Mouse (Mus musculus) neural tube, embryonic 13.5 days (tissue): Measurements from ENCODE around the gene Zfp61. TPM values are rescaled to one million over a fixed set of nuclear protein-coding genes. Genes with fewer than 3 reads are reported as not detected.

Experiments used
- ATAC-seq: fragments of 200-750 bp; cut with Nextera tagmentation; 2 replicates; pipeline ENCODE4 v1.8.0; 2017; ENCODE audit warnings: low read depth, mild to moderate bottlenecking, moderate TSS enrichment, moderate library complexity
- H3K27ac ChIP-seq: fragments of 300-500 bp; sonication (generic); replicated peaks from 2 replicates; pipeline ENCODE4 v1.5.1; 2015; ENCODE audit warnings: moderate library complexity, mild to moderate bottlenecking, inconsistent platforms
- H3K27me3 ChIP-seq: fragments of 300-500 bp; sonication (generic); 2 replicates; pipeline ENCODE4 v1.6.1; 2015; ENCODE audit warnings: mild to moderate bottlenecking, inconsistent platforms
- H3K36me3 ChIP-seq: fragments of 300-500 bp; sonication (generic); 2 replicates; pipeline ENCODE4 v1.6.1; 2015; ENCODE audit warnings: mild to moderate bottlenecking, inconsistent platforms
- H3K4me1 ChIP-seq: fragments of 300-500 bp; sonication (generic); replicated peaks from 2 replicates; pipeline ENCODE4 v1.6.1; 2015; ENCODE audit warnings: inconsistent platforms
- H3K4me2 ChIP-seq: fragments of 300-500 bp; sonication (generic); 2 replicates; pipeline ENCODE4 v1.6.1; 2015; ENCODE audit warnings: inconsistent platforms, mild to moderate bottlenecking, moderate library complexity
- H3K4me3 ChIP-seq: fragments of 300-500 bp; sonication (generic); 2 replicates; pipeline ENCODE4 v1.5.1; 2015; ENCODE audit warnings: mild to moderate bottlenecking, inconsistent platforms
- H3K9ac ChIP-seq: fragments of 300-500 bp; sonication (generic); 2 replicates; pipeline ENCODE4 v1.6.1; 2015; ENCODE audit warnings: moderate library complexity, mild to moderate bottlenecking, inconsistent platforms
- H3K9me3 ChIP-seq: fragments of 300-500 bp; sonication (generic); 2 replicates; pipeline ENCODE4 v1.6.1; 2016; ENCODE audit warnings: inconsistent platforms
- WGBS: fragments of 180-500 bp; shearing (Covaris S2); methylation state at CpG from one replicate; pipeline ENCODE4 v1.1.7; 2015; 5-methylcytosine and 5-hydroxymethylcytosine counted together
- polyA plus RNA-seq: library from polyadenylated mRNA; unstranded; fragments of >200 nt; fragmentation: Nextera tagmentation; extraction: Ambion mirVana; gene quantifications from 2 replicates; pipeline ENCODE4 v1.2.1, GENCODE M21; 2015

Gene Zfp61
- polyA plus RNA-seq = 39.8 and 49.2 TPM in 2 replicates

DNA sequence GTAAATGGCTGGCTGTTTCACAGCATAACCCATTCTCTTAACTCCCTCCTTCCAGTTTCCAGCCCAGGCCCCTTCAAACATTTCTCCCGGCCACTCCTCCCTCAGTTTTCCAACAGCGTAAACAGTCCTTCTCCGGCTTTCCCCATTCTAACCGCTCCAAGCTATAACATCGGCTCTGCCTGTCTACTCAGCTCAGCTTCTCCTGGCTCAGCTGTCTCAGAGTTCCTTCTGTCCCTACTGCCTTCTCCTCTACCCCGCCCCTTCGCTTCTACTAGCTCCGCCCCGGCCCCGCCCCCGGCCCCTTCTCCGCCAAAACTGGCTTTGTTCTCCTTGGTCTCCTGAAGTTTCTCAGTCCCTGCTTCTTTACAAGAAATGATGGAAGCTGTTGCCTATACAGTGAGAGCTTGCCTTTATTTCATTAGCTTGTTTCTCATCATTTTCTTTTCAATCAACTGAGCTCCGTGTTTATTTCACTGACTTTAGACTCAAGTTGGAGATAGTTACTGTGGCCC, at the start of gene Zfp61:
TSS of gene Zfp61 (minus strand) at position 462 of the 512 bp plus-strand sequence.
- Histone ChIP-seq H3K9me3 (no peaks in the 10 kb centered on the region), H3K36me3 (peaks cover 58% of the 10 kb centered on the region), H3K9ac (peak within 1 kb of the TSS; percentile 82), H3K4me1 (peaks cover 26% of the 10 kb centered on the region), H3K4me2 (peak within 1 kb of the TSS; percentile 84), H3K27ac (peak within 1 kb of the TSS; percentile 96), H3K27me3 (no peaks in the 10 kb centered on the region), H3K4me3 (peak within 1 kb of the TSS; percentile 72)
- under 1% methylated on average over 13 of the region's 13 CpGs for WGBS
- ATAC-seq = peak; percentile 34

GRCm38 (mm10) chr7:24348896-24349295, 47.9 kb upstream of the Zfp61 start, which contains the start of gene Lypd5:
Gene Lypd5 (plus strand): TSS chr7:24349196.
- Histone ChIP-seq H3K27ac (no peak within 1 kb of the TSS), H3K4me1 (no peaks in the 10 kb centered on the region), H3K9me3 (no peaks in the 10 kb centered on the region), H3K4me3 (no peak within 1 kb of the TSS), H3K4me2 (no peak within 1 kb of the TSS), H3K27me3 (peaks cover 11% of the 10 kb centered on the region; the same call in 1 of the 2 replicates), H3K36me3 (no peaks in the 10 kb centered on the region), H3K9ac (no peak within 1 kb of the TSS)
- WGBS = 44% methylated on average over 6 of the region's 6 CpGs
- no peak for ATAC-seq

DNA sequence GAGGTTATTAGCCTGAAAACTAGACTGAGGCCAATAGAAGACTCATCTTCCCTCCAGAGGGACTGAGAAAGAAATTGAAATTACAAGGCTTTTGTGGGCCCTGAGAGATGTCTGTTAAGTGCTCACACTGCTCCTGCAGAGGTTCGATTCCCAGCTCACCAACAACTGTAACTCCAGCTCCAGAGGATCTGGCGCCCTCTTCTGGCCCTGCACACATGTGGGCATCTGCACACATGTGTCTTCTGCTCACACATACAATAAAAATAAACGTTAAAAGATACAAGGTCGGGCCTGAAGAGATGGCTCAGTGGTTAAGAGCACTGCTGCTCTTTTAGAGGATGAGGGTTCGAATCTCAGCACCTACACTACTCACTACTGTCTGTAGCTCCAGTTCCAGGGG, 45.4 kb upstream of the Zfp61 start:
- no peak overlapping the region for H3K4me3 ChIP-seq

GRCm38 (mm10) chr7:24343701-24344272, 42.8 kb upstream of the Zfp61 start:
- no peaks in the 10 kb centered on the region for H3K9me3 ChIP-seq
- H3K27me3 ChIP-seq = no peaks in the 10 kb centered on the region
- peak overlapping the region; percentile 49; the same call in 1 of the 2 replicates for H3K27ac ChIP-seq
- WGBS = 65% methylated on average over 7 of the region's 7 CpGs
- ATAC-seq = no peak
- no peaks in the 10 kb centered on the region for H3K36me3 ChIP-seq
- no peaks in the 10 kb centered on the region for H3K4me1 ChIP-seq
- H3K4me3 ChIP-seq = no peak overlapping the region
- H3K9ac ChIP-seq = no peak overlapping the region
- H3K4me2 ChIP-seq = no peak overlapping the region

More for the DNA sequence above, 45.4 kb upstream of the Zfp61 start:
- Histone ChIP-seq H3K27me3 (peaks cover 5% of the 10 kb centered on the region; the same call in 1 of the 2 replicates), H3K9me3 (no peaks in the 10 kb centered on the region), H3K4me1 (no peaks in the 10 kb centered on the region), H3K9ac (no peak overlapping the region), H3K27ac (no peak overlapping the region), H3K36me3 (no peaks in the 10 kb centered on the region), H3K4me2 (no peak overlapping the region)
- no peak for ATAC-seq
- 69% methylated on average over 5 of the region's 5 CpGs for whole genome bisulfite sequencing

GRCm38 (mm10) chr7:24338241-24338640, 37.2 kb upstream of the Zfp61 start:
- WGBS = 43% methylated on average over 2 of the region's 2 CpGs
- Histone ChIP-seq H3K9ac (no peak overlapping the region), H3K4me1 (no peaks in the 10 kb centered on the region), H3K27ac (no peak overlapping the region), H3K36me3 (no peaks in the 10 kb centered on the region), H3K9me3 (no peaks in the 10 kb centered on the region), H3K27me3 (peaks cover 17% of the 10 kb centered on the region), H3K4me2 (no peak overlapping the region), H3K4me3 (no peak overlapping the region)
- ATAC-seq = no peak

DNA sequence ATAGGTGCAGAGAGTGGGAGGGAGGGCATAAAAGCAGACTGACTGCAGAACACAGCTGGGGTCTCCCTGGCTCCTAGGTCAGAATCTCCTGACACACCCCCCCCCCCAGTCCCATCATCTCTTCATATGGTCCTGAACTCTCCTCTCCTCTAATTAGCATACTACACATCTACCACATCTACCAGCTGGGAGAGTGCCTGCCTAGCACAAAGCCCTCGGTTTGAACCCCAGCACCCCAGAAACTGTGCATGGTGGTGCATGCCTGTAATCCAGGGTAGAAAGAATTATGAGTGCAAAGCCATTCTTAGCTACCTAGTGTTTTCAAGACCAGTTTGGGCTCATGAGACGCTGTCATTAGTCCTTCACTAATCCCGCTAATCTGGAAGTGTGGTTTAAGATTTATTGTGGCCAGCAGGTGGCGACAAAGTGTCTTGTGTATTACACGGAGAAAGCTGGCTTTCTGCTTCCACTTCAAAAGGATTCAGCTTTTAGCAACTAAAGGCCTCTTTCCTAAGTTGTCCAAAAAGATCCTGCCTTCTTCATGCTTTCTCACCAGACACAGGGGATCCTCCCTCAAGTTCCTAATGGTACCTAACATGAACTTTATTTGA, 34.8 kb upstream of the Zfp61 start:
- WGBS = 14% methylated on average over 5 of the region's 5 CpGs

DNA sequence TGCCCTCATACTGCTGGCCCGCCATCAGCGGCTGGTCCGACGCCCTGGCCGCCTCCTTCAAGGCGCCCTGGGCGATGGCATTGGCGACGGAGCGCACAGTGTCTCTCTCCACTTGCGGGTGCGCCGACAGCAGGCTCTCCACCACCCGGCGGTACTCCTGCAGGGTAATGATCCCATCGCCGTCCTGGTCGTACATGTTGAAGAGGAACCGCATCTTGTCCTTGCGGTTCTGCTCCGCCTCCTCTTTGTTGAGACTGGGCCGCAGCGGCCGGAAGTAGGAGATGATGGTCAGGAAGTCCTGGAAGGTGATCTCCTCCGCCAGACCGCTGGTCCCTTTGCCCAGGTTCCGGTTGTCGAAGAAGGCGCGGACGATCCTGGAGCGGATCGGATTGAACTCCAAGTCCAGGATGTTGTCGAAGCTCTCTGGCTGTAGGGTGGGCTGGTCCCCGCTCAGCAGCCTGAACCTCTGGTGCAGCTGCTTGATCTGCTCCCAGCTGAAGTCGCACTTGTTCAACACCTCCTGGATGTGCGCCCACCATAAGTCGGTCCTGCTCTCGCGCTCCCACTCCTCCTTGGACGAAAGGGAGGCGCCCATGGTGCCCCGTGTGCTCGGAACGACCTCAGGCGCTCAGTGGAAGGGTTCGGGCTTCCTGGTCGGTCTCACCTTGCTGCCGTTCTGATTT, 32.4 kb upstream of the Zfp61 start, which contains the start of gene Tescl:
TSS of gene Tescl (minus strand) at position 633 of the 683 bp plus-strand sequence.
- H3K4me3 ChIP-seq = 0 out of 2 replicates have a peak within 1 kb of the TSS, but pooled peaks have one; percentile 9
- no peak within 1 kb of the TSS for H3K9ac ChIP-seq
- 0 out of 2 replicates have a peak, but pooled peaks cover 11% of the 10 kb centered on the region for H3K4me1 ChIP-seq
- no peak for ATAC-seq
- no peaks in the 10 kb centered on the region for H3K9me3 ChIP-seq
- 47% methylated on average over 49 of the region's 49 CpGs for WGBS
- peak within 1 kb of the TSS; percentile 15; the same call in 1 of the 2 replicates for H3K4me2 ChIP-seq
- no peak within 1 kb of the TSS for H3K27ac ChIP-seq
- peaks cover 25% of the 10 kb centered on the region for H3K27me3 ChIP-seq
- H3K36me3 ChIP-seq = no peaks in the 10 kb centered on the region

More for the DNA sequence above, 34.8 kb upstream of the Zfp61 start:
- H3K36me3 ChIP-seq = no peaks in the 10 kb centered on the region
- H3K4me2 ChIP-seq = no peak overlapping the region
- H3K4me1 ChIP-seq = 0 out of 2 replicates have a peak, but pooled peaks cover under 1% of the 10 kb centered on the region
- H3K27me3 ChIP-seq = peaks cover 25% of the 10 kb centered on the region
- 0 out of 2 replicates have a peak, but pooled peaks have one; percentile 61 for ATAC-seq
- H3K4me3 ChIP-seq = no peak overlapping the region
- no peak overlapping the region for H3K9ac ChIP-seq
- H3K9me3 ChIP-seq = no peaks in the 10 kb centered on the region
- no peak overlapping the region for H3K27ac ChIP-seq

- H3K27me3 ChIP-seq = no peaks in the 10 kb centered on the region
- H3K27ac ChIP-seq = no peak overlapping the region
- no peaks in the 10 kb centered on the region for H3K36me3 ChIP-seq
- H3K4me2 ChIP-seq = no peak overlapping the region
- no peak overlapping the region for H3K4me3 ChIP-seq
- ATAC-seq = no peak
- WGBS = 90% methylated on average over 14 of the region's 14 CpGs
- H3K9me3 ChIP-seq = peaks cover 8% of the 10 kb centered on the region
- H3K9ac ChIP-seq = no peak overlapping the region
- peaks cover 27% of the 10 kb centered on the region for H3K4me1 ChIP-seq
These were observed 26.4 kb upstream of the Zfp61 start for GRCm38 (mm10) chr7:24327281-24327975.

DNA sequence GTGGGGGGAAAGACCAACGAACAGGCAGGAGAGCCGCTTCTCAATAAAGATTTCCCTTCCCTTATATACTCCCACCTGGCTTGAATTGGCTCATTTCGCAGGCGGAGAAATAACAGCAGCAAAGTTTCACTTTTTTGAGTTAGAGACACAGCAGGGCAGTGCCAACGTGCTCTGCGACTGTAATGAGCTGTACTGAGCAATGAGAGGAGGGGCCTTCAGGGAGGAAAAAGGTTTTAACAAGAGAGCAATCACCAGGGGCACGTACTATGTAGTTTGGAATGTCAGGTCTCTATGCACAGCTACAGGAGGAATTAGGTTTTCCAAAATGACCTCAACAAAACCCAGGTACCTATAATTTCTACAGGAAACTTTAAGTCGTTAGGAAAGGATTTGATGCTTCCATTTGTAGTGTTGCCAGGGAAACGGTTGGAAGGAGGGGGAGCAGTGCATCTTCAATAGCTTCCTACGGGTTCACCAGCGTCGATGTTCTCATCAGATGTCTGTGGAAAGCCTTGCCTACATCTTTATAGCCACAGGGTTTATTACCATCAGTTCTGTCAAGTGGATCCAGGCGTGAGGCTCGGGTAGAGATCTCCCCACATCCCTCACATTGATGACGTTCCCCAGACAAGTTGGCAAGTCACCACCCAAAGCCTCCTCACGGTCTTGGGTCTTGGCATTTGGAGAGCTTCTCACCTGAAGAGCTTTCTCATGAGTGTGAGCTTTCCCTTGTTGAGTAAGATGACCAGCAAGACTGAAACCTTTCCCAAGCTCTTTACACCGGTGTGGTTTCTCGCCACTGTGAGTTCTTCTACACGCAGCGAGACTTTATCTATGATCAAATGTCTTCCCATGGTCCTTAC, 25.5 kb upstream of the Zfp61 start:
- H3K4me3 ChIP-seq = peak overlapping the region; percentile 29
- peak; percentile 76 for ATAC-seq
- H3K27ac ChIP-seq = peak overlapping the region; percentile 62; the same call in 1 of the 2 replicates
- 37% methylated on average over 20 of the region's 20 CpGs for WGBS
- peaks cover 27% of the 10 kb centered on the region for H3K4me1 ChIP-seq
- H3K9ac ChIP-seq = peak overlapping the region; percentile 56; the same call in 1 of the 2 replicates
- H3K36me3 ChIP-seq = no peaks in the 10 kb centered on the region
- H3K9me3 ChIP-seq = peaks cover 8% of the 10 kb centered on the region
- no peaks in the 10 kb centered on the region for H3K27me3 ChIP-seq
- peak overlapping the region; percentile 54 for H3K4me2 ChIP-seq

GRCm38 (mm10) chr7:24325675-24326128, 24.7 kb upstream of the Zfp61 start:
- Histone ChIP-seq H3K4me1 (peaks cover 26% of the 10 kb centered on the region), H3K9me3 (peaks cover 8% of the 10 kb centered on the region), H3K36me3 (no peaks in the 10 kb centered on the region), H3K4me2 (peak overlapping the region; percentile 54), H3K27ac (peak overlapping the region; percentile 62), H3K9ac (peak overlapping the region; percentile 56), H3K4me3 (peak overlapping the region; percentile 29), H3K27me3 (no peaks in the 10 kb centered on the region)
- 3% methylated on average over 13 of the region's 13 CpGs for WGBS
- ATAC-seq = peak; percentile 78; the same call in 1 of the 2 replicates
